Mouse (Mus musculus): ENCODE results near the gene Nr1i3. TPM values are rescaled to one million over a fixed set of nuclear protein-coding genes. Genes with fewer than 3 reads are reported as not detected.
"Not testable (repeated sequence)": the region's sequence is repeated elsewhere in the genome, so short reads cannot be mapped to it uniquely, and the experiment has no call there.

The Nr1i3 gene
- polyA plus RNA-seq, 1 experiment from 2014 or later, result 0.19 TPM

DNA sequence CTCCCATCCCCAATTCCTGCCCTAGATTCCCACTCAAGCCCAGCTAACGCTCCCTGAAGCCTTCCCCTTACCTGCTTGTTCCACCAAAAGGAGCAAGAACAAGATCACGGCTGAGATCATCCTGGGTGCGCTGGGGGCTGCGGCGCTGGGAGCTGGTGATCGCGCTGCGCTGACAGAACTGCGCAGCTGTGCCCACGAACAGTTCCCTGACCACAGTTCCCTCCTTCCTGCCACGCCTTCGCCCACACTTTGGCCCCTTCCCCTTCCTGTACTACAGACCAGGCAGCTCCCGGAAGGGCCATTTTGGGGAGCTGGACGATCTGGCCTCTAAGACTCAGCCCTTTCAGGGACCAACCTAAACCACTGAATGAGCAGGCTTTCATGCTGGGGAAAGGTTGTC lies 20.4 kb downstream of the Nr1i3 start, which contains the start of gene Fcer1g:
Gene Fcer1g, minus strand, starts transcription at position 240 of the 400 bp plus-strand sequence.
- WGBS, result 91% methylated on average over 14 of the region's 14 CpGs
- ATAC-seq (ENCODE audit: low read depth), result no peak; the same call in 1 of the 2 replicates

DNA sequence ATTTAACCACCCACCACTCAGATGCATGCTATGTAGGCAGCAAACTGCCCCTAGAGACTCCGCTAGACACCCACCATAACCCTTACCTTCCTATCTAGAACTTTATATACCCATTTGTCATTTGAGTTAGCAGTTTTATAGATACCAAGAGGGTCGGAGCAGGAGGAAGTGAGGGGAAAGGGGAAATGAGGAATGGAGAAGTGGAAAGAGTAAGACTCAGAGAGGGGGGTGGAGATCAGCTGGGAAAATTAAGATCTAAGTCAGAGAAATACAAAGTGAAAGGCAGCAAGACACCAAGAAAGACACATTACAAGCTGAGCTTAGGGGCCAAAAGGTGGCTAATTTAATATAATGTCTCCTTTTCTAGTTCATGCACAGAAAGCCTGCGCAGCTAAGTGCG lies 20.8 kb downstream of the Nr1i3 start:
- Histone ChIP-seq H3K27me3 (ENCODE audit: control insufficient read depth, insufficient read depth, low read depth, low read length) (no peaks in the 10 kb centered on the region), H3K4me3 (ENCODE audit: low read length) (no peak overlapping the region), H3K9me3 (ENCODE audit: control insufficient read depth, low read length) (no peaks in the 10 kb centered on the region), H3K27ac (ENCODE audit: low read length) (no peak overlapping the region), H3K36me3 (ENCODE audit: control insufficient read depth, insufficient read depth, low read length) (peaks cover 47% of the 10 kb centered on the region), H3K4me2 (ENCODE audit: low read depth, low read length) (no peak overlapping the region), H3K4me1 (replicated peaks; ENCODE audit: control insufficient read depth, insufficient read depth, low read length) (no peaks in the 10 kb centered on the region), H3K9ac (ENCODE audit: low read length) (no peak overlapping the region)
- 84% methylated on average over 4 of the region's 4 CpGs for WGBS
- no peak for ATAC-seq (ENCODE audit: low read depth)

More for the DNA sequence above, 20.4 kb downstream of the Nr1i3 start, which contains the start of gene Fcer1g:
- Histone ChIP-seq H3K4me2 (ENCODE audit: low read depth, low read length) (no peak within 1 kb of the TSS), H3K4me1 (replicated peaks; ENCODE audit: control insufficient read depth, insufficient read depth, low read length) (no peaks in the 10 kb centered on the region), H3K9ac (ENCODE audit: low read length) (no peak within 1 kb of the TSS), H3K27ac (ENCODE audit: low read length) (peak within 1 kb of the TSS; percentile 32), H3K4me3 (ENCODE audit: low read length) (no peak within 1 kb of the TSS), H3K36me3 (ENCODE audit: control insufficient read depth, insufficient read depth, low read length) (peaks cover 45% of the 10 kb centered on the region), H3K27me3 (ENCODE audit: control insufficient read depth, insufficient read depth, low read depth, low read length) (no peaks in the 10 kb centered on the region), H3K9me3 (ENCODE audit: control insufficient read depth, low read length) (no peaks in the 10 kb centered on the region)

DNA sequence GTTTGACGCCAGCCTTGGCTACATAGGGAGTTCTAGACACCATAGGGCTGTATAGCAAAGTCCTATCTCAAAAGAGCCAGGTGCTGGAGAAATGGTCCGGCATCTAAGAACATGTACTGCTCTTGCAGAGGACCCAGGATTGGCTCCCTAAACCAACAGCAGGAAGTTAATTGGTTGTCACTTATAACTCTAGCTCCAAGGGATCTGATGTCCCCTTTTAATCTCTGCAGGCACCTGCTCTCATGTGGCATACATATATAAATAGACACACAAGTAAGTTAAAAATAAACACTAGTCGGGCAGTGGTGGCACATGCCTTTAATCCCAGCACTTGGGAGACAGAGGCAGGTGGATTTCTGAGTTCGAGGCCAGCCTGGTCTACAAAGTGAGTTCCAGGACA lies 22.0 kb downstream of the Nr1i3 start:
- Histone ChIP-seq H3K9me3 (ENCODE audit: control insufficient read depth, low read length) (no peaks in the 10 kb centered on the region), H3K4me1 (replicated peaks; ENCODE audit: control insufficient read depth, insufficient read depth, low read length) (no peaks in the 10 kb centered on the region), H3K36me3 (ENCODE audit: control insufficient read depth, insufficient read depth, low read length) (peaks cover 52% of the 10 kb centered on the region), H3K9ac (ENCODE audit: low read length) (no peak overlapping the region), H3K27me3 (ENCODE audit: control insufficient read depth, insufficient read depth, low read depth, low read length) (no peaks in the 10 kb centered on the region), H3K4me2 (ENCODE audit: low read depth, low read length) (no peak overlapping the region), H3K27ac (ENCODE audit: low read length) (no peak overlapping the region), H3K4me3 (ENCODE audit: low read length) (no peak overlapping the region)
- no peak for ATAC-seq (ENCODE audit: low read depth)
- 84% methylated on average over 4 of the region's 4 CpGs for WGBS

DNA sequence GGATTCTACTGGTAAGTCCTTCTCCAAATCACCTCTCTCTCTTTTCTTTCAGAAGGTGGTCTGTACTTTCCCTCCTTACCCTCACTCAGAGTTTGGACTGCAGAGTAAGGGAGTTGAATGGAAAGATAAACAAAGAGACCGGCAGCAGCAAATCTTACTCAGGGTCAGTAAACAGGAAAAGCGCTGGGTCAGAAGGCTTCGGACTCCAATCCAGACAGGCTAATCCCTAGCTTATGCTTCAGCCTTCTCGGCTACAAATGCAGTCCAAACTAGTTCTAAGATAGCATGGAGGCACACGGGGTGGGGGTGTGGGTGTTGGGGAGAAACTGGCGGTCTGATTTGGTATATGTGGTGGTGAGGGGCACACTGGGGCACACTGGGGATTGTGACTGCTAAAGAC lies 23.7 kb downstream of the Nr1i3 start:
- Histone ChIP-seq H3K4me3 (ENCODE audit: low read length) (no peak overlapping the region), H3K9me3 (ENCODE audit: control insufficient read depth, low read length) (no peaks in the 10 kb centered on the region), H3K27me3 (ENCODE audit: control insufficient read depth, insufficient read depth, low read depth, low read length) (no peaks in the 10 kb centered on the region), H3K27ac (ENCODE audit: low read length) (no peak overlapping the region), H3K9ac (ENCODE audit: low read length) (no peak overlapping the region), H3K4me2 (ENCODE audit: low read depth, low read length) (no peak overlapping the region), H3K36me3 (ENCODE audit: control insufficient read depth, insufficient read depth, low read length) (peaks cover 60% of the 10 kb centered on the region), H3K4me1 (replicated peaks; ENCODE audit: control insufficient read depth, insufficient read depth, low read length) (no peaks in the 10 kb centered on the region)
- WGBS, result 65% methylated on average over 6 of the region's 6 CpGs
- ATAC-seq (ENCODE audit: low read depth), result no peak

DNA sequence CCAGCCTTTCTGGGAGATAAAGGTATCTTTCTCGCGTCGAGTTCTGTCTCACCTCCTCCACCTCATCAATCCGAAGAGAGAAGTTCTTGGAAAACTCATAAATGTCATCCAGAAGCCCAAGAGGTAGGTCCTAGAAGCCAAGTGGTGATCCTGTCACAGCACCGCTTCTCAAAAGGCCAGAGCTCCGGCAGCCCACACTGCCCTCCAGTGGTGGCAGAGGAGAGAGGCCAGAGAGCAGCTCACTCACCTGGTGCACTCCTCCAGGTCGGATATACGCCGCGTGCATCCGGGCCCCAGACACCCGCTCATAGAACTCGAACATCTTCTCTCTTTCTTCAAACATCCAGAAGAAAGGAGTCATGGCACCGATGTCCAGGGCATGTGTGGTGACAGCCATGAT lies 24.7 kb downstream of the Nr1i3 start:
- Histone ChIP-seq H3K9me3 (ENCODE audit: control insufficient read depth, low read length) (no peaks in the 10 kb centered on the region), H3K27ac (ENCODE audit: low read length) (no peak overlapping the region), H3K27me3 (ENCODE audit: control insufficient read depth, insufficient read depth, low read depth, low read length) (no peaks in the 10 kb centered on the region), H3K4me2 (ENCODE audit: low read depth, low read length) (no peak overlapping the region), H3K4me3 (ENCODE audit: low read length) (no peak overlapping the region), H3K4me1 (replicated peaks; ENCODE audit: control insufficient read depth, insufficient read depth, low read length) (no peaks in the 10 kb centered on the region), H3K9ac (ENCODE audit: low read length) (no peak overlapping the region), H3K36me3 (ENCODE audit: control insufficient read depth, insufficient read depth, low read length) (peaks cover 69% of the 10 kb centered on the region)
- 62% methylated on average over 14 of the region's 14 CpGs for WGBS
- ATAC-seq (ENCODE audit: low read depth), result no peak

DNA sequence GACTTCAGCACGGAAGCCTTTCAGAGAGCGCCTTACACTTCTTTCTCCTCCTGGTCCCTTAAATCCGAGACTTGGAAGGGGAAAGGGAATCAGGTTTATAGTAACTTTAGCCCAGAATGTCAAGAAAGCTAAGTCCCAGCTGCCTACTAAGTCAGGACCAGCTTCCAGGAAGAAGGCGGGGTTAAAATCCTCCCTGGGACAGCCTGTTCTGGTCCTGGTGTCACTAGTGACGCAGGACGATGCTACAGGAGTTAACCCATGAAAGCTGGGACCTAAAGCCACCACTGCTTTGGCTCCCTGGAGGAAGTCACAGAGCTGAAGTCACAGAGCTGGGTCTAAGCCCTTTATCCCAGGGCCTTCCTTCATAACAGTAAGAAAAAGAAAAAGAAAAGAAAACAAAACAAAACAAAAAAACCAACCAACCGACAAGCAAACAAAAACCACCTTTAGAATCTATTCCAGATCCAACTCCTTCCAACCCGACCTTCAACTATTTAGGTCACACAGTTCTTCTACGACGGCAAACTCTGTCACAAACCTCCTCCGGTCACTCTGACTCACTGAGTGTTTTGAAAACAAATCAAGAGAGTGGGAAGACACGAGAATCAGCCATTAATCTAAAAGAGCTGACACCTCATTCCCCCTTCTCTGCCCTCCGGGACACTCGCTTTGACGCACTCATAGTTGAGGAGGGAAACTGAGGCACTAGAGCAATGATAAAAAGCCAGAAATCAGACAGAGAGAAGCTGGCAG lies 26.4 kb downstream of the Nr1i3 start:
- Histone ChIP-seq H3K36me3 (ENCODE audit: control insufficient read depth, insufficient read depth, low read length) (peaks cover 72% of the 10 kb centered on the region), H3K27ac (ENCODE audit: low read length) (no peak overlapping the region), H3K4me3 (ENCODE audit: low read length) (no peak overlapping the region), H3K4me1 (replicated peaks; ENCODE audit: control insufficient read depth, insufficient read depth, low read length) (no peaks in the 10 kb centered on the region), H3K27me3 (ENCODE audit: control insufficient read depth, insufficient read depth, low read depth, low read length) (no peaks in the 10 kb centered on the region), H3K9ac (ENCODE audit: low read length) (no peak overlapping the region), H3K9me3 (ENCODE audit: control insufficient read depth, low read length) (no peaks in the 10 kb centered on the region), H3K4me2 (ENCODE audit: low read depth, low read length) (no peak overlapping the region)
- ATAC-seq (ENCODE audit: low read depth), result no peak
- WGBS, result 65% methylated on average over 15 of the region's 15 CpGs

DNA sequence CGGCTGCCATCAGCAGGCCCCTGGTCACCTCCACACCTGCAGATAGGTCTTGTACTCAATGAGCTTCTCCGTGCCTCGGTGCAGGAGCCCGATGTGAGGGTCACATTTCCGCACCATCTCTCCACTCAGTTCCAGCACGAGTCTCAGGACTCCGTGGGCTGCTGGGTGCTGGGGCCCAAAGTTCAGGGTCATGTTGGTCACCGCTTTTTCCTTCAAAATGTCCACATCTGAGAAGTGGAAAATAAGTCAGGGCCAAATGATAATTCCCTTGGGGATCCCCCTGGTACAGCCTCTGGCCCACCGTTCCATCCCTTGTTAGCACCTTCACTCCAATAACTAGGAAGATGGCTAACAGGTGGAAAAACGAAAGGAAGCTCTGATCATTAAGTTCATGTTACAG lies 27.1 kb downstream of the Nr1i3 start:
- H3K27me3 ChIP-seq (ENCODE audit: control insufficient read depth, insufficient read depth, low read depth, low read length), result no peaks in the 10 kb centered on the region
- ATAC-seq (ENCODE audit: low read depth), result no peak
- H3K27ac ChIP-seq (ENCODE audit: low read length), result no peak overlapping the region
- H3K4me1 ChIP-seq (replicated peaks; ENCODE audit: control insufficient read depth, insufficient read depth, low read length), result peaks cover 5% of the 10 kb centered on the region
- H3K9ac ChIP-seq (ENCODE audit: low read length), result no peak overlapping the region
- no peak overlapping the region for H3K4me3 ChIP-seq (ENCODE audit: low read length)
- no peak overlapping the region for H3K4me2 ChIP-seq (ENCODE audit: low read depth, low read length)
- WGBS, result 88% methylated on average over 10 of the region's 10 CpGs
- no peaks in the 10 kb centered on the region for H3K9me3 ChIP-seq (ENCODE audit: control insufficient read depth, low read length)
- H3K36me3 ChIP-seq (ENCODE audit: control insufficient read depth, insufficient read depth, low read length), result peaks cover 65% of the 10 kb centered on the region

DNA sequence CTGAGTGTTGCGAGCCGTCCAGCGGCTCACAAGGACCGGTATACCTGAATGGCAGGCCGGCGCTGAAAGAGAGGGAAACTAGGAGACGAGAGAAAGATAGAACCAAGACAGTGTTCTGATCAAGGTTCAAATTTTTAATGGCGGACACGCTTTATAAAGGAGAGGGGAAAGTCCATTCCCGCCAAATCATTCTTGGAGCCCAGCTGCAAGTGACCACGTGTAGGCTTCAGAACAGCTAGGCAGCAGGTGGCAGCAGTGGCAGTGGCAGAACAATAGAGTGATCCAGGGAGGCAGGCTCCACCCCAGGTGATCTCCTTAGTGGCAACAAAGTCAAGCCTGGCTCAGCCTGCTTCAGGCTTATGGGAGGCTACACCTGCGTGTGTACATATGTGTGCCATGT lies 28.2 kb downstream of the Nr1i3 start:
- H3K9me3 ChIP-seq (ENCODE audit: control insufficient read depth, low read length); H3K9ac ChIP-seq (ENCODE audit: low read length); H3K4me3 ChIP-seq (ENCODE audit: low read length); H3K27me3 ChIP-seq (ENCODE audit: control insufficient read depth, insufficient read depth, low read depth, low read length); H3K4me2 ChIP-seq (ENCODE audit: low read depth, low read length); H3K27ac ChIP-seq (ENCODE audit: low read length); H3K4me1 ChIP-seq (replicated peaks; ENCODE audit: control insufficient read depth, insufficient read depth, low read length); ATAC-seq (ENCODE audit: low read depth): not testable (repeated sequence)
- WGBS, result 84% methylated on average over 12 of the region's 12 CpGs
- H3K36me3 ChIP-seq (ENCODE audit: control insufficient read depth, insufficient read depth, low read length), result peaks cover 57% of the 10 kb centered on the region

DNA sequence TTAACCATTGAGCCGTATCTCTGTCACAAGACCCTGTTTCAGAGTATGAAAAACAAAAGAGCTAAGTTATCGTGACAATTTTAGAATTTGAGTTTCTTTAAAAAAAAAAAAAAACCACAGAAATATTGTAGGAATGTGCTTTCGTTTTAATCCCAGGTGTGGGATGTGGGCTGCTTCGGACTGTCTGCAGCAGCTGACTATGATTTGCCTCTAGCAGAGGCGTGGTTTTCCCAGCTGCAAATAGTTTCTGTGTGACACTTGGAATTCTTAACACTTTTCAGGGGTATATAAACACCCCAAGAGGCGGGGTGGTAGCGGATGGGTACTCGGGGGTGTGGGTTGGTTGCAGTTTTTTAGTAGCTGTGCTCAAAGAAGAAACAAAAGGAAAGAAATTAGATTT lies 31.6 kb downstream of the Nr1i3 start:
- no peaks in the 10 kb centered on the region for H3K27me3 ChIP-seq (ENCODE audit: control insufficient read depth, insufficient read depth, low read depth, low read length)
- no peak overlapping the region for H3K27ac ChIP-seq (ENCODE audit: low read length)
- no peak overlapping the region for H3K4me2 ChIP-seq (ENCODE audit: low read depth, low read length)
- no peak overlapping the region for H3K4me3 ChIP-seq (ENCODE audit: low read length)
- WGBS, result 77% methylated on average over 8 of the region's 8 CpGs
- no peaks in the 10 kb centered on the region for H3K9me3 ChIP-seq (ENCODE audit: control insufficient read depth, low read length)
- peaks cover 32% of the 10 kb centered on the region for H3K4me1 ChIP-seq (replicated peaks; ENCODE audit: control insufficient read depth, insufficient read depth, low read length)
- no peak for ATAC-seq (ENCODE audit: low read depth)
- peaks cover 31% of the 10 kb centered on the region for H3K36me3 ChIP-seq (ENCODE audit: control insufficient read depth, insufficient read depth, low read length)
- H3K9ac ChIP-seq (ENCODE audit: low read length), result no peak overlapping the region

Measured in lung, embryonic 16.5 days (tissue).